Mouse (Mus musculus) urinary bladder, postnatal 10 days (tissue): ENCODE measurements around the gene Glis3.

ENCODE experiments used
- DNase-seq: peaks from one replicate; pipeline ENCODE4 v3.0.0; 2022; ENCODE audit warnings: low spot score

Gene Glis3

GRCm38 (mm10) chr19:28477326-28477863 is 202.5 kb downstream of the Glis3 start:
- DNase-seq, result no peak

GRCm38 (mm10) chr19:28473621-28474020 is 206.3 kb downstream of the Glis3 start:
- DNase-seq, result no peak

- DNase-seq, result no peak
Observed at GRCm38 (mm10) chr19:28471144-28471543, 208.7 kb downstream of the Glis3 start.

GRCm38 (mm10) chr19:28465779-28466178 is 214.1 kb downstream of the Glis3 start:
- DNase-seq, result no peak

DNA sequence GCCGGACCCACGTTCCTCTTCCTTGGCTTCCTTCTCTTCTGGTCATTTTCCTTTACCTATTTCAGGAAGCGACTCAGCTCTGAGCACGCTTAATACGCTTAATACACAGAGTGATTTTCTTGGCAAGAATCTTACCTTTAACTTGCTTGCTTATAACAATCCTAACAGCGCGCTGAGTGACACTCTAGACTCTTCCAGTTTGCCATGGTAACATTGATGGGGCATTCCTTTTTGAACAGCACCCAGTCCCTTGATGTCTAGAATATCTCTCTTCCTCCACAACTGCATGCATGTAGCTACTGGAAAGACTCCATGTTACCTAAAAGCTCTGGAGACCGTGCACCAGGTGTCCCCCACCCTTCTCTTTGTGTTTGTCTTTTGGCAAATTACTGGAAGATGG is 225.5 kb downstream of the Glis3 start:
- DNase-seq, result no peak

DNA sequence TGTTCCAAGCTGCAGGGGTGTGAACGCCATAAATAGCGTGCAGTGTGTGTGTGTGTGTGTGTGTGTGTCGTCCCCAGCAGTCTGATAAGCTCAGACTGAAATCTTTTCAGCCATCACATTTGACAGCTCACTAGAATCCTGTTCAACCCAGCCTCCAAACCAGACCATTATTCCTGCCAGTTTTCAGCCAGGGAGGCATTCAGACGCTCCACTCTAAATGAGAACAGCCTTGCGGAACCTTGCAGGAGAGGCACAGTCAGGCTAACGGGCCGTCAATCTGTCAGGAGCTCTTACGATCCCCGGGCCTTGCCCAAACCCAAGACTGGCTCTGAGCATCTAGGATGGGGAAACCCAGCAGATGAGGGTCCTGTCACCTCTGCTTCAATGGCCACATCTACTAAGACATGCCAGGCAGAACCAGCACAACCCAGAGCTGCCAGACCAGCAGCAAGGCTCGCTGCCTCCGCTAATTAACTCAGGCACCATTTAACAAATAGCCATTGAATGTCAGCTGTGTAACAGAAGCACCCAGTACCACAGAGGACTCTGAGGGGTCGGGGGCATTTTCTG is 226.8 kb downstream of the Glis3 start:
- no peak for DNase-seq

GRCm38 (mm10) chr19:28448811-28449210 is 231.1 kb downstream of the Glis3 start:
- no peak for DNase-seq

- no peak for DNase-seq
Observed at GRCm38 (mm10) chr19:28442161-28442560, 237.7 kb downstream of the Glis3 start.

GRCm38 (mm10) chr19:28436457-28437148 is 243.3 kb downstream of the Glis3 start:
- no peak for DNase-seq

DNA sequence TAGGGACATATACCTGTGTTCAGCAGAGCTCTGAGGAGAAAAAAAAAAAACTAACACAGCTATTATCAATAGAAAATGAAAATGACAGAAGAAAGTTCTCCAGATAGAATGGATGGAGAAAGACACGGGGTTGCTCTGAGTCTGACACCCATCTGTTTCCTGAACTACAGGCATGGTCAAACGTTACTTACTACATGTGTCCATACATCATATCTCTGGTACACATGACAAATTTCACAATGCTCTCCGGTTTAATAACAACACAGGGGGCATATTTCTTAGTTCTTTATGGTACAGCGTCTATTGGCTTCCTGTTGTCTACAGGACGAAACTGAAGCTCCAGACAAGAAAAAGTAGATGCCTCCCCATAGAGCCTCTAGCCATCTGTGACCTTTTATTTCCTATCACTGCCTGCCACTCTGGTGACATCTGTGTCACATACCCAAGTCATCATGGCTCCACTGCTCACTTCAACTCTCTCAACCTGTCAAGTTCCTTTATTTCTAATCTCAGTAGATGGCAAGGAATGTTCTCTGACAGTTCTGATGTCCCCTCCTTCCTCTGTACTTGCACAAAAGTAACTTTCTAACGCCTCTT is 251.6 kb downstream of the Glis3 start:
- DNase-seq, result no peak

DNA sequence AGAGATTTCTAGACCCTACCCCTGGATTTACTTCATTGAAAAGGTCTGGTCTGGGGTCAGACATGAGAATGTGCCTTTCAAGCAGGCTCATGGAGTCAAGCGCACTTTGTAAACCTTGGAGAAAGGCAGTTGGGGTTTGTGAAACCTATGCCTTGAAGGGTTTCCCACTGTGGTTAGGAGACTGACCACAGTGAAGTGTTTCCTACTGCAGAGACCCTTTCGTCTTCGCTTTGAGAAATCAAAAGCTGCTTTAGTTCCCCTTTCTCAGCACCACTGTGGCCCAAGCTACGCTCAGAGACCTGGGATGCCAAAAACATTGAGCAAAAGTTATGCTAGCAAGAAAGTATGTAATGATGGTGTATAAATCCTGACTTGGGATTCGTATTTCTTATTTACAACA is 255.7 kb downstream of the Glis3 start:
- no peak for DNase-seq

- no peak for DNase-seq
Observed at GRCm38 (mm10) chr19:28422939-28423338, 256.9 kb downstream of the Glis3 start.

- no peak for DNase-seq
Observed at GRCm38 (mm10) chr19:28416069-28416468, 263.8 kb downstream of the Glis3 start.

DNA sequence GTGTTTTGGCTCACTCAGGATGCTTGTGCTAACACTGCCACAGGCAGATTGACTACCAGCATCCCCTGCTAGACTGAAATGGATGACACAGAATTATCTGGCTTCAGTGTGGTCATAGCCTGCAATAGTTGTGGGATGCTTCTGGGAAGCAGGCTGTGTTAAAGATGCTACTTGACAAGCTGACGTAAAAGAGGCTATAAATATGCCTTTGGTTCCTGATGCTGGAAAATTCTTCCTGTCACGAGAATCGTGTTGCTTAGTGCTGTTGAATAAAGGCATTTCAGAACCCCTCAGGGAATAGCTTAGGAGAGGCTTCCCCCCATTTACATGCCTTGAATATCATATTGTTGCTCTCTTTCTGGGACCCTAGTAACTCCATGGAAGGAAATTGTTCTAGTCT is 271.1 kb downstream of the Glis3 start:
- no peak for DNase-seq

DNA sequence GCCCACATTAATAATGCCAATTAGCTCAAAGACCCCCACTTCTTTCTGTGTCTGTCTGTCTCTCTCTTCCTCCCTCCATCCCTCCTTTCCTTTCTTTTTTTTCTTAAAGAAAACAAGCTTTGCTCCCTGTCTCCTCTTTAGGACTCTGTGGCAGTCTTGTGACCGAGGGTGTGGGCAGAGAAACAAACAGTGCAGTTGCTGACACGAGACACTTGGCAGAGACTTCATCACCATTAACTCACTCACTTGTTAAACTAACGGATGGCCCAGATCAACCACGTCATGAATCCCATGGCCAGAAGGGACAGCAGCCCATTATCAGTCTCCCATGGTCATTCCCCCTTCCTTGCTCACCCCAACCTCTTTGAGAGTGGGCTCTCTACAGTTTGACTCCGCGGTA is 276.9 kb downstream of the Glis3 start:
- no peak for DNase-seq

DNA sequence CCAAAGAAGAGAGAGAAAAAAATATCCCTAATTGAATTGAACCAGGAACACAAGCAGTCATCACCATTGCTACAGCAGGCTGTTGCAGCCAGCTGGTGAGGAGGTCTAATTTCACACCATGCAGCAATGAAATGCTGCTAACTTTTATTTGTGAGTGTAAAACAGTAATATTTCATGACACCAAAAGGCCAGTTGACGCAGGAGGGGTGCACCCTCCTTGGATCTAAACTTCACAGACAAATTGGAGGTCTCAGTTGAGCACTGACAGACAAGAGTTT is 284.4 kb downstream of the Glis3 start:
- no peak for DNase-seq

GRCm38 (mm10) chr19:28394826-28395583 is 284.9 kb downstream of the Glis3 start:
- DNase-seq, result no peak

GRCm38 (mm10) chr19:28393766-28394165 is 286.1 kb downstream of the Glis3 start:
- DNase-seq, result no peak

DNA sequence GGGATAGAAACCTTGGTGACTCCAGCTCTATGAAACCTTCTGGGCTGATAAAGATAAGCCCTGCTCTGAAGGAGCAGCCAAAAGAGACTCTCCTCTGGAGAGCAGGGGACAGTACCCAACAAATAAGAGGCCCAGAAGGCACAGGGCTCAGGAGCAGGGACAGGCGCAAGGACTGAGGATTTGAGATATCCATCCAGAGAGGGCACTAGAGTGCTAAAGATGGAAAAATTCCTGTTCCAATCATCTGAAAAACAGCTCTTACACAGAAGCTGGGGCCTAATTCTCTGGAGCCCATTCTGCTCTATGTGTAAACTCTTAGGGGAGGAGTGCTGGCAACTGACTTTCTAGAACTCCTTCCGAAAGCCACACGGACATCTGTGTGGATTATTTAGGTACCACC is 287.0 kb downstream of the Glis3 start:
- DNase-seq, result no peak

GRCm38 (mm10) chr19:28390920-28391319 is 289.0 kb downstream of the Glis3 start:
- no peak for DNase-seq

GRCm38 (mm10) chr19:28389146-28389545 is 290.7 kb downstream of the Glis3 start:
- no peak for DNase-seq

GRCm38 (mm10) chr19:28383425-28383824 is 296.5 kb downstream of the Glis3 start:
- DNase-seq, result no peak
